Mouse (Mus musculus) MEL (cell line): Measurements from ENCODE around the gene Syt1. TPM values are rescaled to one million over a fixed set of nuclear protein-coding genes. Genes with fewer than 3 reads are reported as not detected.

Experiments
- DNase-seq: peaks from one replicate; pipeline ENCODE4 v3.0.0; 2011; ENCODE audit warnings: low read depth, low spot score
- H3K27ac ChIP-seq: 2 replicates; pipeline ENCODE4 v1.5.1; 2012; ENCODE audit warnings: low read depth, mild to moderate bottlenecking, control low read depth, low read length, moderate library complexity; ENCODE audit not compliant: control insufficient read depth
- H3K27me3 ChIP-seq, 2 experiments: fragments of 150-350 bp in 1 of 2; sonication (generic) in 1 of 2; 2 replicates each; pipeline ENCODE4 v1.6.1; 2012; ENCODE audit warnings: low read length in 2 of 2, mild to moderate bottlenecking in 2 of 2, improper control_type of control experiment in 1 of 2, moderate library complexity in 1 of 2; ENCODE audit not compliant: insufficient read depth in 2 of 2, control insufficient read depth in 1 of 2
- H3K36me3 ChIP-seq, 2 experiments: 2 replicates each; pipeline ENCODE4 v1.6.1; 2012 to 2014; ENCODE audit warnings: low read length in 2 of 2, improper control_type of control experiment in 1 of 2, inconsistent platforms in 1 of 2, mild to moderate bottlenecking in 1 of 2; ENCODE audit not compliant: insufficient read depth in 2 of 2, control insufficient read depth in 1 of 2
- H3K4me1 ChIP-seq, 2 experiments: fragments of 150-350 bp in 1 of 2; sonication (generic) in 1 of 2; 2 replicates each; pipeline ENCODE4 v1.6.1; 2012; ENCODE audit warnings: low read length in 2 of 2, improper control_type of control experiment in 1 of 2, mild to moderate bottlenecking in 1 of 2; ENCODE audit not compliant: insufficient read depth in 2 of 2, control insufficient read depth in 1 of 2
- H3K4me3 ChIP-seq, 2 experiments: fragments of 150-350 bp in 1 of 2; sonication (generic) in 1 of 2; 2 replicates each; pipeline ENCODE4 v1.5.1; 2012; ENCODE audit warnings: low read depth in 2 of 2, low read length in 2 of 2, mild to moderate bottlenecking in 2 of 2, moderate library complexity in 2 of 2, control low read depth in 1 of 2, improper control_type of control experiment in 1 of 2; ENCODE audit not compliant: control insufficient read depth in 1 of 2, insufficient read depth in 1 of 2
- H3K79me2 ChIP-seq: 2 replicates; pipeline ENCODE4 v1.6.1; 2012; ENCODE audit warnings: mild to moderate bottlenecking, low read length, moderate library complexity; ENCODE audit not compliant: control insufficient read depth, poor library complexity, insufficient read depth
- H3K9ac ChIP-seq: 2 replicates; pipeline ENCODE4 v1.6.1; 2012; ENCODE audit warnings: low read depth, mild to moderate bottlenecking, control low read depth, low read length, moderate library complexity; ENCODE audit not compliant: control insufficient read depth, poor library complexity, severe bottlenecking
- H3K9me3 ChIP-seq: fragments of 150-350 bp; sonication (generic); replicated peaks from 2 replicates; pipeline ENCODE4 v1.6.1; 2012; ENCODE audit warnings: mild to moderate bottlenecking, low read length, improper control_type of control experiment, moderate library complexity; ENCODE audit not compliant: insufficient read depth
- BHLHE40 ChIP-seq: IDR thresholded peaks from 2 replicates; pipeline ENCODE4 v1.6.1; 2012; ENCODE audit warnings: low read depth, mild to moderate bottlenecking, inconsistent platforms, low read length, improper control_type of control experiment, borderline replicate concordance
- CHD2 ChIP-seq: IDR thresholded peaks from 2 replicates; pipeline ENCODE4 v1.6.1; 2011; ENCODE audit warnings: low read length, improper control_type of control experiment
- EP300 ChIP-seq, 2 experiments: IDR thresholded peaks; 2 replicates each; pipeline ENCODE4 v1.6.1; 2011; ENCODE audit warnings: improper control_type of control experiment in 2 of 2, low read length in 2 of 2, low read depth in 1 of 2, mild to moderate bottlenecking in 1 of 2
- GATA1 ChIP-seq: IDR thresholded peaks from 2 replicates; pipeline ENCODE4 v1.6.1; 2011; ENCODE audit warnings: low read depth, low read length, improper control_type of control experiment
- MAFK ChIP-seq: IDR thresholded peaks from 2 replicates; pipeline ENCODE4 v1.6.1; 2011; ENCODE audit warnings: low read depth, mild to moderate bottlenecking, low read length, improper control_type of control experiment, borderline replicate concordance
- MAX ChIP-seq: IDR thresholded peaks from 2 replicates; pipeline ENCODE4 v1.6.1; 2011; ENCODE audit warnings: low read length, improper control_type of control experiment
- MYC ChIP-seq: IDR thresholded peaks from 2 replicates; pipeline ENCODE4 v1.6.1; 2011; ENCODE audit warnings: low read depth, mild to moderate bottlenecking, low read length, improper control_type of control experiment, moderate library complexity
- NELFE ChIP-seq: IDR thresholded peaks from 2 replicates; pipeline ENCODE4 v1.6.1; 2011; ENCODE audit warnings: low read depth, low read length, improper control_type of control experiment
- NRF1 ChIP-seq: IDR thresholded peaks from 2 replicates; pipeline ENCODE4 v1.6.1; 2014; ENCODE audit warnings: low read depth, mild to moderate bottlenecking, inconsistent platforms, low read length, improper control_type of control experiment, moderate library complexity; ENCODE audit not compliant: poor library complexity, insufficient read depth, severe bottlenecking
- POLR2A ChIP-seq, 2 experiments: IDR thresholded peaks; 2 replicates each; pipeline ENCODE4 v1.6.1; 2011 to 2012; ENCODE audit warnings: low read length in 2 of 2, mild to moderate bottlenecking in 2 of 2, control low read depth in 1 of 2, improper control_type of control experiment in 1 of 2, low read depth in 1 of 2, moderate library complexity in 1 of 2; ENCODE audit not compliant: control insufficient read depth in 1 of 2, insufficient read depth in 1 of 2, poor library complexity in 1 of 2
- POLR2AphosphoS2 ChIP-seq: IDR thresholded peaks from 2 replicates; pipeline ENCODE4 v1.6.1; 2011; ENCODE audit warnings: low read length, improper control_type of control experiment
- POLR2AphosphoS5 ChIP-seq: IDR thresholded peaks from 2 replicates; pipeline ENCODE4 v1.6.1; 2012; ENCODE audit warnings: low read depth, borderline replicate concordance, mild to moderate bottlenecking, inconsistent platforms, low read length, moderate library complexity, mixed read lengths
- SIN3A ChIP-seq: IDR thresholded peaks from 2 replicates; pipeline ENCODE4 v1.6.1; 2012; ENCODE audit warnings: low read length, improper control_type of control experiment, inconsistent platforms
- SMC3 ChIP-seq: IDR thresholded peaks from 2 replicates; pipeline ENCODE4 v1.6.1; 2011; ENCODE audit warnings: low read depth, low read length, improper control_type of control experiment
- TAL1 ChIP-seq: IDR thresholded peaks from 2 replicates; pipeline ENCODE4 v1.6.1; 2012; ENCODE audit warnings: mild to moderate bottlenecking, inconsistent platforms, low read length, moderate library complexity, mixed read lengths
- polyA plus RNA-seq, 2 experiments: library from polyadenylated mRNA; stranded (reverse) in 1 of 2; unstranded in 1 of 2; fragments of >175 nt in 1 of 2; fragments of >200 nt in 1 of 2; gene quantifications; 2 replicates each; pipeline versions ENCODE4 v1.2.1 to v1.2.4; 2012; ENCODE audit warnings: low replicate concordance in 2 of 2, low read depth in 1 of 2; ENCODE audit not compliant: insufficient read length in 2 of 2, insufficient read depth in 1 of 2, missing spikeins in 1 of 2
- total RNA-seq: library from RNA; depleted of rRNA; stranded (reverse); fragments of 300-350 nt; gene quantifications from 2 replicates; pipeline ENCODE4 v1.2.3, GENCODE M21; 2012

Gene Syt1
- total and polyA plus RNA-seq, 3 experiments: not detected

DNA sequence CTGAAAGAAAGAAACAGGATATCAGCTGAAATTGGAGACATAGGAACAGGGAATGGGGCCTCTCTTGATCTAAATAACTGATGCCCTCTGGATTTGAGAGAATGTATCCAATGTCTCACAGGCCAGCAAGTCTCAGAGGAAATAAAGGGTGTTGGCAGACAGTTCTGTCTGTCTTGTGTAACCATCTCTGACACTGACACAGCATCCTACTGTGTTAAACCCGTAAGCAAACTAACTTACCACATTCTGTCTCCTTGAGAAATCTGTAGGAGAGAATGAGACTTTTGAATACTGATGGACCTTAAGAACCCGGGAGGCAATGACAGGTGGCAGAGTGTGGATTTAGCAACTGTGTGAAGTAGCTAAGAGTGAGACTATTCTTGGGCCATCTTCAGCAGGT, 352.5 kb downstream of the Syt1 start:
- H3K79me2 ChIP-seq: no peaks in the 10 kb centered on the region
- no peak overlapping the region for H3K9ac ChIP-seq
- H3K9me3 ChIP-seq: no peaks in the 10 kb centered on the region
- no peak for TF ChIP-seq CHD2
- H3K4me1 ChIP-seq: no peaks in the 10 kb centered on the region
- no peak overlapping the region for H3K4me3 ChIP-seq
- DNase-seq: no peak
- H3K27me3 ChIP-seq: no peaks in the 10 kb centered on the region
- H3K36me3 ChIP-seq: no peaks in the 10 kb centered on the region
- no peak overlapping the region for H3K27ac ChIP-seq

DNA sequence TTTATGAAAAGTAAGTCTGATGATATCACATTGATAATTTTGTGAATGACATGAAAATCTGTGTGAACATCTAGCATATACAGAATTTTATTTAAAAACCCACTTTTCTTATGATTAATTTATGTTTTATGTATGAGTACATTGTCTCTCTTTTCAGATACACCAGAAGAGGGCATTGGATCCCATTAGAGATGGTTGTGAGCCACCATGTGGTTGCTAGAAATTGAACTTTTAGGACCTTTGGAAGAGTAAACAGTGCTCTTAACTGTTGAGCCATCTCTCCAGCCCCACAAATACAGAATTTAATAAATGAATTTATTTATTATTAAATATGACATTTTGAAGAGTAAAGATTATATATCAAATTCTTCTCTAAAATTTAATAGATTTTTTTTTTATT, 353.1 kb downstream of the Syt1 start:
- Histone ChIP-seq H3K9me3 (no peaks in the 10 kb centered on the region), H3K36me3 (no peaks in the 10 kb centered on the region), H3K79me2 (no peaks in the 10 kb centered on the region), H3K27ac (no peak overlapping the region), H3K27me3 (no peaks in the 10 kb centered on the region), H3K9ac (no peak overlapping the region), H3K4me1 (no peaks in the 10 kb centered on the region), H3K4me3 (no peak overlapping the region)
- TF ChIP-seq NRF1: no peak
- no peak for TF ChIP-seq SMC3
- no peak for TF ChIP-seq POLR2A (IDR thresholded peaks at IDR 0.05; ENCODE audit: control insufficient read depth in 1 of 2, insufficient read depth in 1 of 2, low read depth in 1 of 2, low read length in 2 of 2, poor library complexity in 1 of 2)
- no peak for TF ChIP-seq GATA1
- TF ChIP-seq POLR2AphosphoS2: no peak
- no peak for TF ChIP-seq MAX
- no peak for TF ChIP-seq BHLHE40
- no peak for TF ChIP-seq POLR2AphosphoS5
- no peak for TF ChIP-seq NELFE
- TF ChIP-seq TAL1: no peak
- TF ChIP-seq MYC: no peak
- no peak for TF ChIP-seq MAFK
- TF ChIP-seq SIN3A: no peak
- no peak for DNase-seq

DNA sequence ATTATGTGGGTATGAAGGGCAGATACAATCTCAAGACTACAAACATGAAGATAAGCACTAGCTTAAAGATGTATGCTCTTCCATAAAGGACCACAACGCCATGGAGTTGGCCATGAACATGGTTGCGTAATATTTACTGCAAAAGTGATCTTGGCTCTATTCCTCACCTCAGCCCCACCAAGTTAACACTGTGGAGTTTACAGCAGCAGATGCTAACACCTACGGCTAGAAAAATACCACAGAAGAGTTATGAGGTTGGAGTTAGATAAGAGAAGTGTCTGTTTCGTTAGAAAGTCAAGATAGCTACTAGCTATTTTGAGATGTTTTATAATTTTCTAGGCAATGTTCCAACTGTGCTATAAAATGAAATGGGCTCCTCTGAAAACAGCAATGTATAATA, 353.9 kb downstream of the Syt1 start:
- no peaks in the 10 kb centered on the region for H3K79me2 ChIP-seq
- no peak overlapping the region for H3K27ac ChIP-seq
- no peaks in the 10 kb centered on the region for H3K27me3 ChIP-seq
- no peak overlapping the region for H3K4me3 ChIP-seq
- H3K9ac ChIP-seq: no peak overlapping the region
- no peaks in the 10 kb centered on the region for H3K4me1 ChIP-seq
- no peaks in the 10 kb centered on the region for H3K36me3 ChIP-seq
- no peaks in the 10 kb centered on the region for H3K9me3 ChIP-seq
- peak; percentile 32 for DNase-seq
- TF ChIP-seq GATA1 (peak; percentile 42), EP300 (IDR thresholded peaks at IDR 0.05; ENCODE audit: low read depth in 1 of 2, low read length in 2 of 2) (peak; percentile 27 to 60; a peak in 3 of 4 replicates), SMC3 (no peak), BHLHE40 (no peak)
- TF ChIP-seq, all 39 proteins: peak for 2
